Mouse (Mus musculus) liver, embryonic 14.5 days (tissue): ENCODE measurements at regions not wholly inside any gene's neighbourhood (a gene's known extent, or its start where the extent isn't known, plus 50 kb on each side); places are given as distances from the start of the nearest gene placed in this dataset.

ENCODE experiments used
- ATAC-seq: fragments of 200-750 bp; cut with Nextera tagmentation; 2 replicates; pipeline ENCODE4 v1.8.0; 2017; ENCODE audit warnings: moderate number of reproducible peaks, mild to moderate bottlenecking, moderate library complexity; ENCODE audit not compliant: insufficient read depth
- DNase-seq, 3 experiments: peaks; one replicate each; pipeline ENCODE4 v3.0.0-alpha.2; 2012 to 2013; ENCODE audit warnings: low read depth in 3 of 3, low spot score in 3 of 3
- H3K27ac ChIP-seq: fragments of 300-500 bp; sonication (generic); 2 replicates; pipeline ENCODE4 v1.5.1; 2014; ENCODE audit warnings: moderate library complexity, mild to moderate bottlenecking, control low read depth, inconsistent platforms
- H3K27me3 ChIP-seq: fragments of 300-500 bp; sonication (generic); 2 replicates; pipeline ENCODE4 v1.6.1; 2014; ENCODE audit warnings: mild to moderate bottlenecking, low read length, moderate library complexity; ENCODE audit not compliant: control insufficient read depth, insufficient read depth
- H3K36me3 ChIP-seq: fragments of 300-500 bp; sonication (generic); replicated peaks from 2 replicates; pipeline ENCODE4 v1.6.1; 2014; ENCODE audit warnings: low read depth; ENCODE audit not compliant: control insufficient read depth, insufficient read depth
- H3K4me1 ChIP-seq, 2 experiments: fragments of 200-500 bp in 1 of 2; fragments of 300-500 bp in 1 of 2; sonication (generic) in 1 of 2; replicated peaks; 2 replicates each; pipeline ENCODE4 v1.6.1; 2012 to 2014; ENCODE audit warnings: antibody characterized with exemption in 1 of 2, inconsistent platforms in 1 of 2, low read length in 1 of 2; ENCODE audit not compliant: control insufficient read depth in 2 of 2, insufficient read depth in 2 of 2
- H3K4me2 ChIP-seq: fragments of 300-500 bp; sonication (generic); 2 replicates; pipeline ENCODE4 v1.6.1; 2014; ENCODE audit warnings: low read depth, mild to moderate bottlenecking, control low read depth, moderate library complexity
- H3K4me3 ChIP-seq, 2 experiments: fragments of 200-500 bp in 1 of 2; fragments of 300-500 bp in 1 of 2; sonication (generic) in 1 of 2; 2 replicates each; pipeline ENCODE4 v1.5.1; 2012 to 2014; ENCODE audit warnings: low read depth in 2 of 2, low read length in 2 of 2, mild to moderate bottlenecking in 2 of 2, control low read depth in 1 of 2, inconsistent platforms in 1 of 2, moderate library complexity in 1 of 2; ENCODE audit not compliant: insufficient read depth in 1 of 2
- H3K9ac ChIP-seq: fragments of 300-500 bp; sonication (generic); replicated peaks from 2 replicates; pipeline ENCODE4 v1.6.1; 2014; ENCODE audit warnings: mild to moderate bottlenecking, control low read depth, moderate library complexity
- H3K9me3 ChIP-seq: fragments of 300-500 bp; sonication (generic); 2 replicates; pipeline ENCODE4 v1.6.1; 2016; ENCODE audit warnings: low read length, mixed read lengths; ENCODE audit not compliant: control insufficient read depth
- CTCF ChIP-seq: IDR thresholded peaks from 2 replicates; pipeline ENCODE4 v1.5.1; 2016; ENCODE audit warnings: antibody characterized with exemption, low read depth, control low read depth
- EP300 ChIP-seq: IDR thresholded peaks from 2 replicates; pipeline ENCODE4 v1.6.1; 2016; ENCODE audit warnings: antibody characterized with exemption, low read depth
- WGBS: fragments of 180-500 bp; shearing (Covaris S2); extraction: QIAGEN DNeasy Blood & Tissue Kit; methylation state at CpG from one replicate; pipeline ENCODE4 v1.1.7; 2014; ENCODE audit not compliant: insufficient replicate concordance; 5-methylcytosine and 5-hydroxymethylcytosine counted together

- 42% methylated on average over 4 of the region's 4 CpGs for WGBS
- Histone ChIP-seq H3K4me3 (no peak overlapping the region), H3K4me2 (no peak overlapping the region), H3K4me1 (no peaks in the 10 kb centered on the region), H3K9me3 (no peaks in the 10 kb centered on the region), H3K27me3 (no peaks in the 10 kb centered on the region), H3K27ac (no peak overlapping the region), H3K9ac (no peak overlapping the region), H3K36me3 (no peaks in the 10 kb centered on the region)
- TF ChIP-seq EP300 (no peak), CTCF (no peak)
- DNase-seq, result no peak
- ATAC-seq, result no peak
Measured at GRCm38 (mm10) chr7:58392391-58393115, 263.4 kb upstream of the Atp10a start.

DNA sequence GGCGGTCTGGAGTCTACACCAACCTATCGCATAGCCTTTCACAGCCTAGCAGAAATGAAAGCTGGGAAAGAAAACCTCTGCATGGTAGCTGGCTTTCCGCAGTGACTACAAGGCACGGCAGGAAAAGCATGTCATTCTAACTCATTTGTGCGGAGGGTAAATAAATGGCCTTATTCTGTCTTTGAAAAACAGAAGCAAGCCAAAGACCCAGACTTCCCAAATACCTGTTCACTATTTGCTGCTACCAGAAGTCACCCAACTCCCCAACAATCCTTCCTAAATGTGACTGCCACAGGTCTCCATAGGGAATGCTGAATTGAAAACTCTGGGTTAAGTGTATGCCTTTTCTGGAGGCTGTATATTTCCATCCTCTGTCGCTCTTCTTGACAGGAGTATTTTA is 258.0 kb upstream of the Atp10a start:
- Histone ChIP-seq H3K9me3 (no peaks in the 10 kb centered on the region), H3K4me2 (peak overlapping the region; percentile 70), H3K4me1 (peaks cover 5 to 8% of the 10 kb centered on the region in 2 experiments; a peak in 2 of 4 replicates), H3K27me3 (no peaks in the 10 kb centered on the region), H3K4me3 (peak overlapping the region in 1 of 2 experiments; percentile 60; a peak in 2 of 4 replicates), H3K27ac (no peak overlapping the region), H3K36me3 (no peaks in the 10 kb centered on the region), H3K9ac (no peak overlapping the region)
- WGBS, result 35% methylated on average over 6 of the region's 6 CpGs
- TF ChIP-seq EP300, result no peak
- no peak for TF ChIP-seq CTCF
- ATAC-seq, result no peak
- DNase-seq, result no peak

- H3K4me3 ChIP-seq, result peak overlapping the region; percentile 60 to 95
- no peak overlapping the region for H3K27ac ChIP-seq
- no peaks in the 10 kb centered on the region for H3K9me3 ChIP-seq
- no peak for DNase-seq
- no peaks in the 10 kb centered on the region for H3K36me3 ChIP-seq
- peak; percentile 67 for ATAC-seq
- peak overlapping the region; percentile 53 for H3K9ac ChIP-seq
- H3K4me1 ChIP-seq, result peaks cover 5 to 8% of the 10 kb centered on the region in 2 experiments; a peak in 2 of 4 replicates
- 5% methylated on average over 9 of the region's 9 CpGs for WGBS
- peak overlapping the region; percentile 70 for H3K4me2 ChIP-seq
- no peaks in the 10 kb centered on the region for H3K27me3 ChIP-seq
- TF ChIP-seq CTCF, result no peak
- no peak for TF ChIP-seq EP300
Measured at GRCm38 (mm10) chr7:58398558-58399144, 257.3 kb upstream of the Atp10a start.

DNA sequence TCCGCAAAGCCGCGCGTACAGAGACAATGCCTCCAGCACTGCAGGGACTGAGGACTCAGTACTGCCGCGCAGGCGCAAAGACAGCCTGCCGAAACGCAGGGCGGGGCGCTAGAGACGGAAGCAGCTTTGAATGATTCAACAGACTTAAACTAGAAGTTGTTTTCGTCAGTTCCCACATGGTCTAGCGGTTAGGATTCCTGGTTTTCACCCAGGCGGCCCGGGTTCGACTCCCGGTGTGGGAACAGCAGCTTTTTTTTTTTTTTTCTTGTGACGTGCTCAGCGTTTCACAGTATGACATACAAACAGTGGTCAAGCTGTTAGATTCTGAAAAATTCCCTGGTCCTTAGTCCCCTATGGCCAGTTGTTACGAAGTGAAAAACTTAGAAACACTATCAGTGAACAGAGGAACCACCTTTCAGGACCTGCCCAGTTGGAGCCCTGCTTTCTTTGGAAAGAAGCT is 256.8 kb upstream of the Atp10a start:
- ATAC-seq, result peak; percentile 95

DNA sequence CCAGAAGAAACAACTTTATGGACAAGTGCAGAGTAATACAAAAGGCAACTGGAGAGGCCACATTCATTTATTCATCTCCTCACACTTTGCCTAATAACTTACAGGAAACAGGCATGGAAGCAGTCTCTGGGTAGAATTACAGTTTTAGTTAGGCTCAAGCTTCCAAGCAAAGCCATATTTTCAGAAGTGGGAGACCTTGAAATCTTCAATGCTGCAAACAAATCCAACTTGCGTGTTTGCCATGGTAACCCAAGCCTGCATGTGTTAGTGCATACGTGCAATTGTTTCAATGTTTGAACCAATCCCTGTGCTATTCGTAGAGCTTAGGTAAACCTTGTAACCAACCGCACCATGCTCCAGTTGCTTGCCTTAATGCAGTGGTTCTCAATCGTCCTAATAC is 256.3 kb upstream of the Atp10a start:
- Histone ChIP-seq H3K4me1 (peaks cover 5 to 8% of the 10 kb centered on the region in 2 experiments; a peak in 2 of 4 replicates), H3K27me3 (no peaks in the 10 kb centered on the region), H3K4me3 (peak overlapping the region; percentile 49 to 60), H3K27ac (no peak overlapping the region), H3K36me3 (no peaks in the 10 kb centered on the region), H3K9ac (peak overlapping the region; percentile 48; the same call in 1 of the 2 replicates), H3K9me3 (no peaks in the 10 kb centered on the region), H3K4me2 (peak overlapping the region; percentile 70)
- peak in 1 of 3 experiments; percentile 2 for DNase-seq
- WGBS, result 34% methylated on average over 5 of the region's 5 CpGs
- TF ChIP-seq EP300, result no peak
- no peak for TF ChIP-seq CTCF
- no peak for ATAC-seq

More for the DNA sequence above, 256.8 kb upstream of the Atp10a start:
- H3K9ac ChIP-seq, result peak overlapping the region; percentile 53
- no peaks in the 10 kb centered on the region for H3K27me3 ChIP-seq
- TF ChIP-seq CTCF, result no peak
- peaks cover 5 to 8% of the 10 kb centered on the region in 2 experiments; a peak in 2 of 4 replicates for H3K4me1 ChIP-seq
- H3K27ac ChIP-seq, result no peak overlapping the region
- H3K36me3 ChIP-seq, result no peaks in the 10 kb centered on the region
- peak overlapping the region; percentile 70 for H3K4me2 ChIP-seq
- H3K4me3 ChIP-seq, result peak overlapping the region; percentile 60 to 95
- under 1% methylated on average over 21 of the region's 21 CpGs for WGBS
- H3K9me3 ChIP-seq, result no peaks in the 10 kb centered on the region
- DNase-seq, result peak; percentile 58 to 72 (median 64)
